Mouse (Mus musculus): ENCODE measurements around the gene Col4a5. TPM values are rescaled to one million over a fixed set of nuclear protein-coding genes. Genes with fewer than 3 reads are reported as not detected.

Col4a5 gene
- total and polyA plus RNA-seq, 3 experiments = not detected

DNA sequence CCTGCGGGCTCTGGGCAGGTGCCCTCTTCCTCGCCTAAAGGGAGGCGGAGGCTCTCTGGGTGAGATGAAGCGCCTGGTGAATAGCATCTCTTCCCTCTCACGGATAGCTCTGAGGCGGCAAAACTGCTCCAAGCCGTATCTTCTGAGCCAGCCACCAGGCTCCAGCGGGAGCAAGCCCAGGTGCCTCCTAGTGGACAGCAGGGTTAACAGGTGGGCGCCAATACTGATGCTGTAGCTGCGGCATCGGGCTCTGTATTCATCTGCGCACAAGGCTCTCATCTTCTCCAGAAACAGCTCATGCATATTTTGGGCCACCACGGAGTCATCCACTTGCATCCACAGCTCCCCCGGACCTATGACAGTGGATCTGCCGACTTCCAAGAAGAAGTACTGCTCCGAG, 248.8 kb downstream of the Col4a5 start:
- no peaks in the 10 kb centered on the region for H3K9me3 ChIP-seq (replicated peaks; ENCODE audit: insufficient read depth, low read length)
- no peaks in the 10 kb centered on the region for H3K79me2 ChIP-seq (ENCODE audit: control insufficient read depth, insufficient read depth, low read length, poor library complexity)
- no peak overlapping the region for H3K9ac ChIP-seq (ENCODE audit: control insufficient read depth, low read depth, low read length, poor library complexity, severe bottlenecking)
- no peak overlapping the region for H3K4me3 ChIP-seq (ENCODE audit: control insufficient read depth in 1 of 2, insufficient read depth in 1 of 2, low read depth in 2 of 2, low read length in 2 of 2)
- TF ChIP-seq GATA1 (IDR thresholded peaks at IDR 0.05; ENCODE audit: low read depth, low read length) (no peak), TCF12 (IDR thresholded peaks at IDR 0.05; ENCODE audit: low read depth, low read length) (no peak), MYB (IDR thresholded peaks at IDR 0.05; ENCODE audit: low read depth, low read length) (no peak), CTCF (IDR thresholded peaks at IDR 0.05 in 2 of 3, conservative IDR thresholded peaks at IDR 0.05 in 1 of 3; ENCODE audit: control insufficient read depth in 1 of 3, insufficient read depth in 1 of 3, low read depth in 2 of 3, low read length in 3 of 3, poor library complexity in 1 of 3, severe bottlenecking in 1 of 3) (no peak), KAT2A (conservative IDR thresholded peaks at IDR 0.05; ENCODE audit: low read depth, low read length) (no peak), POLR2AphosphoS5 (IDR thresholded peaks at IDR 0.05; ENCODE audit: borderline replicate concordance, low read depth, low read length) (no peak), ETS1 (IDR thresholded peaks at IDR 0.05; ENCODE audit: low read depth, low read length) (no peak), ZC3H11A (IDR thresholded peaks at IDR 0.05; ENCODE audit: low read depth, low read length) (no peak), SIN3A (IDR thresholded peaks at IDR 0.05; ENCODE audit: low read length) (no peak), CHD1 (IDR thresholded peaks at IDR 0.05; ENCODE audit: low read depth, low read length) (no peak), MAX (IDR thresholded peaks at IDR 0.05; ENCODE audit: low read length) (no peak), MAFK (IDR thresholded peaks at IDR 0.05; ENCODE audit: borderline replicate concordance, low read depth, low read length) (no peak), ZKSCAN1 (IDR thresholded peaks at IDR 0.05; ENCODE audit: low read depth, low read length) (no peak), ZNF384 (IDR thresholded peaks at IDR 0.05; ENCODE audit: low read depth, low read length) (no peak), SMC3 (IDR thresholded peaks at IDR 0.05; ENCODE audit: low read depth, low read length) (no peak), RCOR1 (IDR thresholded peaks at IDR 0.05; ENCODE audit: low read depth, low read length) (no peak), POLR2A (IDR thresholded peaks at IDR 0.05; ENCODE audit: control insufficient read depth in 1 of 2, insufficient read depth in 1 of 2, low read depth in 1 of 2, low read length in 2 of 2, poor library complexity in 1 of 2) (no peak), RAD21 (IDR thresholded peaks at IDR 0.05; ENCODE audit: low read depth, low read length) (no peak), MAZ (IDR thresholded peaks at IDR 0.05; ENCODE audit: low read depth, low read length) (no peak)
- no peak for DNase-seq (ENCODE audit: low read depth, low spot score)
- H3K27me3 ChIP-seq (ENCODE audit: control insufficient read depth in 1 of 2, insufficient read depth in 2 of 2, low read length in 2 of 2) = no peaks in the 10 kb centered on the region
- H3K36me3 ChIP-seq (ENCODE audit: control insufficient read depth in 1 of 2, insufficient read depth in 2 of 2, low read length in 2 of 2) = no peaks in the 10 kb centered on the region
- H3K27ac ChIP-seq (ENCODE audit: control insufficient read depth, low read depth, low read length) = no peak overlapping the region
- H3K4me1 ChIP-seq (ENCODE audit: control insufficient read depth in 1 of 2, insufficient read depth in 2 of 2, low read length in 2 of 2) = no peaks in the 10 kb centered on the region

DNA sequence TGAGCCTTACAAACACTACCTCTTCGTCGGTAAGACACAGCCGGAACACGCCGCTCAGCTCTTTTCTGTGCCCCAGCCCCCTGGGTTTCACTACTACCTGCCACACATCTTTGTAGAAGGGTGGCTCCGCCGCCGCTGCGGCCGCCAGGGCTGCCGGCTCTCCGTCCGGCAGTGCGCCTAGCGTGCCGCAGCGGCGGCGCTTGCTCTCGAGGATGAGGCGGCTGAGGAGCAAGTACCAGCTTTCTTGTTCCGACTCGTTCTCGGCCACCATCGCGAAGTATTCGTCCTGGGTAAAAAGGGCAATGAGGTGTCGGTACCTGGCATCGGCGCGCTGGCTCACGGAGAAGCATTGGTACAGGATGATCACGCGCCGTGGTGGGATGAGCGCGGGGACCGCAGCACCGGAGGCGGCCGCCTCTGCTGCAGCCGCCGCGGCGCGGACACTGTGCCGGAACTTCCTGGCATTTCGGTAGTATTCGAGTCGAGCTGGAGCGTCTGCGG, 249.3 kb downstream of the Col4a5 start:
- no peak overlapping the region for H3K9ac ChIP-seq (ENCODE audit: control insufficient read depth, low read depth, low read length, poor library complexity, severe bottlenecking)
- H3K27me3 ChIP-seq (ENCODE audit: control insufficient read depth in 1 of 2, insufficient read depth in 2 of 2, low read length in 2 of 2) = no peaks in the 10 kb centered on the region
- DNase-seq (ENCODE audit: low read depth, low spot score) = no peak
- no peaks in the 10 kb centered on the region for H3K4me1 ChIP-seq (ENCODE audit: control insufficient read depth in 1 of 2, insufficient read depth in 2 of 2, low read length in 2 of 2)
- H3K36me3 ChIP-seq (ENCODE audit: control insufficient read depth in 1 of 2, insufficient read depth in 2 of 2, low read length in 2 of 2) = no peaks in the 10 kb centered on the region
- no peak overlapping the region for H3K4me3 ChIP-seq (ENCODE audit: control insufficient read depth in 1 of 2, insufficient read depth in 1 of 2, low read depth in 2 of 2, low read length in 2 of 2)
- H3K9me3 ChIP-seq (replicated peaks; ENCODE audit: insufficient read depth, low read length) = no peaks in the 10 kb centered on the region
- H3K27ac ChIP-seq (ENCODE audit: control insufficient read depth, low read depth, low read length) = no peak overlapping the region
- no peaks in the 10 kb centered on the region for H3K79me2 ChIP-seq (ENCODE audit: control insufficient read depth, insufficient read depth, low read length, poor library complexity)
- TF ChIP-seq CHD2 (IDR thresholded peaks at IDR 0.05; ENCODE audit: low read length) (no peak), MYB (IDR thresholded peaks at IDR 0.05; ENCODE audit: low read depth, low read length) (no peak), EP300 (IDR thresholded peaks at IDR 0.05; ENCODE audit: low read depth in 1 of 2, low read length in 2 of 2) (no peak), SIN3A (IDR thresholded peaks at IDR 0.05; ENCODE audit: low read length) (no peak), GABPA (IDR thresholded peaks at IDR 0.05; ENCODE audit: low read depth, low read length) (no peak), NRF1 (IDR thresholded peaks at IDR 0.05; ENCODE audit: insufficient read depth, low read depth, low read length, poor library complexity, severe bottlenecking) (no peak), E2F4 (IDR thresholded peaks at IDR 0.05; ENCODE audit: borderline replicate concordance, low read depth, low read length) (no peak), UBTF (IDR thresholded peaks at IDR 0.05; ENCODE audit: borderline replicate concordance, insufficient read depth, low read depth, low read length) (no peak), RAD21 (IDR thresholded peaks at IDR 0.05; ENCODE audit: low read depth, low read length) (no peak), ZKSCAN1 (IDR thresholded peaks at IDR 0.05; ENCODE audit: low read depth, low read length) (no peak), ELF1 (IDR thresholded peaks at IDR 0.05; ENCODE audit: low read depth, low read length) (no peak), MXI1 (IDR thresholded peaks at IDR 0.05; ENCODE audit: low read depth, low read length) (no peak), ZC3H11A (IDR thresholded peaks at IDR 0.05; ENCODE audit: low read depth, low read length) (no peak), ZNF384 (IDR thresholded peaks at IDR 0.05; ENCODE audit: low read depth, low read length) (no peak), ZMIZ1 (IDR thresholded peaks at IDR 0.05; ENCODE audit: low read depth, low read length) (no peak), KAT2A (conservative IDR thresholded peaks at IDR 0.05; ENCODE audit: low read depth, low read length) (no peak), HCFC1 (IDR thresholded peaks at IDR 0.05; ENCODE audit: low read depth, low read length) (no peak)
